Mouse (Mus musculus) layer of hippocampus, adult 8-10 months (tissue): ENCODE data around the gene Cinp. TPM values are rescaled to one million over a fixed set of nuclear protein-coding genes. Genes with fewer than 3 reads are reported as not detected.
"Not testable (repeated sequence)": the region's sequence is repeated elsewhere in the genome, so short reads cannot be mapped to it uniquely, and the experiment has no call there.

Source experiments
- DNase-seq, 2 experiments: peaks; one replicate each; pipeline ENCODE4 v3.0.0; 2022; ENCODE audit warnings: low spot score in 2 of 2
- total RNA-seq, 4 experiments: library from RNA; stranded (reverse); gene quantifications; 2 replicates each; pipeline ENCODE4 v1.2.4; 2022

The Cinp gene
- total RNA-seq, 4 experiments from 2014 or later: 47.1 to 66.8 (median 55.9) TPM

DNA sequence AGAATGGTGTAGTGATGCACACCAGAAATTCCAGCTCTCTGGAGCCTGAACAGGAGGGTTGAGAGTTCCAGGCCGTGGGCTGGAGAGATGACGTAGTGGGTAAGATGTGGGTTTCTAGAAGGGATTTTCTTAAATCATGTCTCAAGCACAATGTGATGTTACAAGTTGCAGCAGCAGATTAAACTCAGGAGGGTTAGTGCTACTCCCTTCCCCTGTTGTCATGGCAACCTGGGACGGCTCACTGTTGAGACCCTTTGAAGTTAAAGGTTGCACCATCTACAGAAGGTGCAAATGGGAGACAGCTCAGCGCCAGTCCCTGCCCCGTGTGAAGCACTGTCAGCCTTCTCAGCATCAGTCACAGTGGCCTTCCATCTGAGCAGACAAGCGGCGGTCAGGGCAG lies 27.7 kb downstream of the Cinp start:
- no peak for DNase-seq

GRCm38 (mm10) chr12:110860293-110860692 lies 28.7 kb downstream of the Cinp start:
- DNase-seq: no peak

DNA sequence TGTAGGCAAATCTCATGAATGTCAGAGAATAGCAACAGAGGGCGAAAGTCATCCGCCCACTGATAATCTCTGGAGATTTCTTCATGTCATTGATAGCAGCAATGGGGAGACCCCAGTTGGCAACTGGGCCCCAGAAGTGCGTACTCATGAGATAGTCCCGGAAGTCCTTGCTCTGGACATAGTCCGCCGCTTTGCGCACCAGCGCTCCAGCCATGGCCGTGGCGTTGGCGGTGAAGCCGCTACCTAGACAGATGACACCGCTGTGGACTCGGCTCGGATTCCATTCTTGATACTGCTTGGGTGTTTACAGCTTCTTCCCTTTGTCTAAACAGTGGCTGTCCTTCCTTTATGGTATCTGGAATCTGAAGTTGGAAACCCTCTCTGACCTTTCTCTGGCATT lies 30.3 kb downstream of the Cinp start:
- not testable (repeated sequence) for DNase-seq

DNA sequence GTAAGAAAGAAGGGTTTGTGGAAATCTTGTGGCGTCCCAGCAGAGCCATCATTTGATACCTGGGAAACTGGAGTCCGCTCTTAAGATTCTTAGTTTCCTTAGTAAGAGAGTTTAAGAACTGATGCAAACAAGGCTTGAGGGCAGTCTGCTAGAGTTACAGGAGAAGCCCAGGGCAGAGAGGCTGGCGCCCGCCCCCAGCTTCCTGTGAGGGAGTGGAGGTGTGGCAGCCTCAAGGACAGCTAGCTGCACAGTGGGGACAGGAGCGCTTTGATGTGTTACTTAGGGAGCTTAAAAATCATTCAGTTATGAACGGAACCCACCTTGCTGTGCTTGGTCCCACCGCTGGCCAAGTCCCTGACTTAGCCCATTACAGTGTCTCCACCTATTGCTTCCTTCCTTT lies 31.7 kb downstream of the Cinp start:
- no peak for DNase-seq

DNA sequence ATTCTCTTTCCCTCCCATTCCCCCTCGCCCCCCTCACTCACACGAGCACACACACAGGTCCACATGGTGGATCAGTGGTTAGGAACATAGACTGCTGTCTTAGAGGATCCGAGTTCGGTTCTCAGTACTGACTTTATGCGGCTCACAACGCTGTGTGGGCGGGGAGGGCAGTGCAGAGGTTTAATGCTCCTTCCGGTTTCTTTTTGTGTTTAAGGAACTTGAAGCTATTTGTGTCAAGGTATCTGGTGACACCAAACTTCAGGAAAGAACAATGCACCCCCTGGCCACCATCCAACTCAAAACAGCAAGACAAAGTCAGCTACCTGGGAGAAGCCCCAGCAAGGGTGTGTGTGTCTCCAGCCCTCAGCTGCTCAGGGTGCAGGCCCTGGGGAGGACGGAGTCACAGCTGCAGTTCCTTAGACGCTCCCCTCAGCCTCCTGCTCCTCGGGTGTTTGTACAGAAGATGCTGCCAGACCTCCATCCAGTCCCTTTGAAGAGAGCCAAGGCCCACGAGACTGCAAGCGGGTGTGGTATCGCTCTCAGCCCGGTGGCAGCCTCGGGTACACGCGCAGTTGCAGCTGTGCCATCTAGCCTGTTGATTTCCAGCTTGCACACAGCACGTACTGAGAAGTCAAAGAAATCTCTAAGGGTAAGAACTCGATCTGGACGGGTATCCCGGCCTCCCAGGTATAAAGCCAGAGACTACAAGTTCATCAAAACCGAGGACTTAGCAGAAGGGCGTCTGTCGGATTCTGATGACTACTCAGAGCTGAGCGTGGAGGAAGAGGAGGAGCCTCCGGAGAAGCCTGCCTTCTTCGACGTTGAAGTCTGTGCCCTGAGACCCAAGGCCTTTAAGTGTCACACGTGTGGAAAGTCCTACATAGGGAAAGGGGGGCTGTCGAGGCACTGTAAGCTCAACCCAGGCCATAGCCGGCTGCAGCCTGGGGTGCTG lies 33.9 kb downstream of the Cinp start:
- DNase-seq: no peak

DNA sequence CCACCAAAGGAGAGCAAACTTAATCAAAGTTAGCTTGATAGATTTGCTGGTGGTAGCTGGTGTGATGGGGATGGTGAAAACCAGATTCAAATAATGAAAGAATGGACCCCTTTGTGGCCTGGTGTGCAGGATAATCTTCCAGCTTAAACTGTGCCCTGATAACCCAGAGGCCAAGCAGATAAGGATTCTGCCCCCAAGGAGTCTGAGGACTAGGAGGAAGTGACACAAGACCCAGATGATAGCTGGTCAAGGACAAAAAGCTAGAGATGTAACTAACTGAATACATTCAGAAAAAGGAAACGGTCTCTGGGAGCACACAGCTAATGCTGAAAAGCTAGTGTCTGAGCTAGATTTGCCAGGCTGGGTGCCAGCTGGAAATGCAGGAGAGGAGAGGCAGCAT lies 37.0 kb downstream of the Cinp start:
- DNase-seq: no peak

DNA sequence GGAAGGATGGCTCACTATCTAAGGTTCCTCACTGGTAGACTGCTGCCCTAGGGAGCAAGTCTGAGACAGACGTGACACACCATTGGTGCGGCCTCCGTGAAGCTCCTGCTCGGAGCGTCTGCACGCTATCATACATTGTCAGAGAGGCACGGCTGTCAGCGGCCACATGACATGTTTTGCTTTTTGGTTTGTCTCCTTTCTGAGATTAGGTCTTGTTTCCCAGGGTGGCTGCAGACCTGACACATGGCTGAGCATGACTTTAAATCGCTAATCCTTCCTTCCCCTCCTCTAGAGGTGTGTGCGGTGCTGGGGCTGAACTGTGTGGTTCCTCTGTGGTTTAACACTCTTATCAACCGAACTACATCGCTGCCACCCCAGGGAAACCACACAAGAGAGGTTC lies 37.5 kb downstream of the Cinp start:
- DNase-seq: no peak

DNA sequence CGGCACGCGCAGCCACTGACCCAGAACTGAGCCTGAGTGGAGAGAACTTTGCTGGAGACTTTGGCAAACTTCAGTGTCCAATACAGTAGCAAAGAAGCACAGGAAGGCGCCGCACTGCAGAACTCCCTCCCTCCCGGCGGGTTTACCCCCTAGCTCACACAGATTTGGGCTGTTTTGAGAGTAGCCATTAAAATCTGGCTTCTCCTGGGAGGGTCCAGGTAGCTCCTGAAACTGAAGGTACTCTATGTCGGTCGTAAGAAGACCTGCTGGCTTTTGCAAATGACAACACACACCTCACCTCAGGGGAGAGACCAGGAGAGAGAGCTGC lies 38.1 kb downstream of the Cinp start:
- DNase-seq: no peak

GRCm38 (mm10) chr12:110850010-110850928 lies 38.7 kb downstream of the Cinp start, which contains the start of gene Zfp839:
TSS of gene Zfp839 (plus strand) at chr12:110850253.
- peak; percentile 77 to 84 for DNase-seq

- no peak for DNase-seq
Observed at GRCm38 (mm10) chr12:110846191-110846765, 42.7 kb downstream of the Cinp start.

GRCm38 (mm10) chr12:110845131-110845880 lies 43.6 kb downstream of the Cinp start:
- DNase-seq: peak; percentile 77 to 88

DNA sequence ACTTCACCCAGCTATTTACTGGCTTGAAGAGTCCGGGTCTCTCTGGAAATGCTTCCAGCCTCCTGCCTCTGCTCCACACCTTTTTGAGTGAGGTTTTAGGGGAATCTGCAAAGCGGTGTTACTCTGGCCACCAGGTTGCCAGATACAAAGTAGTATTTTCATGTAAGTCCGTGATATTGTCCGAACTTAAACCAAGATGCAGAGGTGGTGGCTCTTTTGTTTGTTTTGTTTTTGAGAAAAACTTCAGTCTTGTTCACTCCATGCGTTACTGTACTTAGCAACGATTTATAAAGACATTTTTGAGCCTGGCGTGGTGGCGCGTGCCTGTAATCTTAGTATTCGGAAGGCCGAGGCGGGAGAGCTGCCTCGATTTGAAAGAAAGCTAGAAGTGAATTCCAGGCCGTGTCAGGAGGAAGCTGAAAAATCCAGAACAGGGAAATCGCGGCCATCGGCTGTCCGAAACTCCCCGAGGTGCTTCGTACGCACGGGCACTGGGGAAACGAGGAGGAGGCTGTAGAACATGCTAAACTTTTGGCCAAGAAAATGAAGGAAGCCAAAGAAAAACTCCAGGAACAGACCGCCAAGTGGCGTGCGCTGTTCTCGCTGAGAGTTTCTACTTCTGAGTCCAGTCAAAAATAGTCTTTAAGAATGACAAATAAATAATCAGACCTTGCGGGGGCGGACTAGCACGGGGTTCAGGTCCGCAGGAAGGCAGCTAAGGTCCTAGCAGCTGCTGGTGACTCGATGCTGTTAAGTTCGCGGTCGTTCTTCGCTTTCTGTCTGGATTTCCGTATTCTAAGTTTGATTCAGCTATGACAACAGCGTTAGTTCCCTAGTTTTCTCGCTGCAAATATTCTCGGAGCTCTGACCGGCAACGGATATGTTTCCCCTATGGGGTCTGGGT lies 44.5 kb downstream of the Cinp start:
- no peak for DNase-seq

DNA sequence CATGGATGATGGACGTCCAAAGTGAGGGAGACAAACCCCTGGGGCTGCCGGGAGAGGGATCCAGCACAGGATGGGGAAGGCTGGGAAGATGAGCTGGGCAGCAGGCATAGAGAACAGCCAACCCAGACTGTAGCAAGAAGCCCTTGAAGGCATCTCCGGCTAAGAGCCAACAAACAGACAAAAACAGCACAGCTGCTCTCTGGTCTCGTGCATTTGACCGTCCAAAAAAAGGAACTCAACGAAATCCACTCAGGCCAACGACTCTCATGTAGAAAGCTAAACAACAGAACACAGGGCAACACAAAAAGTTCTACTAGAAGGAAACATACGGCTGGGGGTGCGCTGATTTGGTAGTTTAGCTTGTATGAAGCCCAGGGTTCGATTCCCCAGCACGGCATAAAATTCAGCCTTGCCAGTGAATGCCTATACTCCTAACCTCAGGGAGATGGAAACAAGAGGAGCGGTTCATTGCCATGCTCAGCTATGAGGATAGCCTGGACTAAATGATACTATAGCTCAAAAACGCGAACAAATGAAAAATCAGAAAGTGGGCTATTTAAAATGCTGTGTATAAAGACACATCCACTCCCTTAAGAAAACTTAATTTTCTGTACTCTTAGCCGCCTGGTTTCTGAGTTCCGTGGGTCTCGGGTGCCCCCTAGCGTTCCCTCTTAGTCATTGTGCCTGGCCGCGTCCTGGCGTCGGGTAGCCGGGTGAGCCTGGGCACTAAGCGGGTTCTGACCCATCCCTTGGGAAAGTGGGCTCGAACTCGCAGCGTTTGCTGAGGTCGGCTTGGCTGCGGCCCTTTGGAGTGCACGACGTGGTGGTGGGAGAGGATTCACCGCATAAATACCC lies 45.5 kb downstream of the Cinp start:
- peak in 1 of 2 experiments; percentile 87 for DNase-seq

GRCm38 (mm10) chr12:110841731-110842493 lies 47.0 kb downstream of the Cinp start:
- DNase-seq: no peak

GRCm38 (mm10) chr12:110840348-110841198 lies 48.4 kb downstream of the Cinp start, which contains the start of gene Mok:
TSS of gene Mok (minus strand) at chr12:110840939.
- DNase-seq: peak; percentile 91 to 96

- no peak for DNase-seq
Observed at GRCm38 (mm10) chr12:110837850-110838249, 51.1 kb downstream of the Cinp start.

- no peak for DNase-seq
Observed at GRCm38 (mm10) chr12:110837192-110837841, 51.6 kb downstream of the Cinp start.
